Mouse (Mus musculus): Measurements from ENCODE around the gene Hnrnph2.

DNA sequence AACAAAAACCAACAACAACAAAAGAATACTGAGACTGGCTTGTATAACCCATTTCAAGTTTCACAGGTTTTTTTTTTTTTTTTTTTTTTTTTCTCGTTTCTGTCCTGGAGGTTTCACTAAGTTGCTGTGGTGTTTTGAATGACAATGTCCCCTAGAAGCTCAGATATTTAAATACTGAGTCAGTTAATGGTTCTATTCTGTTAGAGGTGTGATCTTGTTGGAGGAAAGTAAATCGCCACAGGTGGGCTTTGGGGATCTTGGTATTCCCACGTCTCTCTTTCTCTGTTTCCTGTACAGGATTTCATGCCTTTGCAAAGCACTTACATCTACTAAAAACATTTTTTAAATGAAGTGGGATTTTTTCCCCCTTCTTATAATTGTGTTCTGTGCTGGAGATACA lies 34.1 kb downstream of the Hnrnph2 start:
- TF ChIP-seq CTCF (IDR thresholded peaks at IDR 0.05; ENCODE audit: low read depth) = no peak
- TF ChIP-seq EP300 (IDR thresholded peaks at IDR 0.05; ENCODE audit: low read depth) = no peak
